ENCODE assay signal across 14 mouse cellular contexts in the genomic region with DNA sequence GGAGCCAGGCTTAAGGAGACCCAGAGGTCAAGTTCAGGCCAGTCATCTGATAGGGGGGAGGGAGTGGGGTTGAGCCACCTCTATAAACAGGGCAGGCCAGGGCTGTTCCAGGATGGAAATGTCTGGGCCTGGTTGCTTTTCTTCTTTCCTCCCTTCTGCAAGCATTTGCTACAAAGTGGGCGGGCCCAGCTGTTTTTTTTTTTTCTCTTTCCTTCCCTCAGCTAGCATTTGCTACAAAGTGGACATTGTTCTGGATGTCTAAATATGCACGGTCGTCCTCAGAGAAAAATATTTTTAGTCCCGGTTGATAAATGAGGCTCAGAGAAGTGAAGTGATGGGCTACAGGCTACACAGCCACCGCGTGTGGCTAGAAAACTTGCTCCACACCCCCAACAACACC. TPM values are rescaled to one million over a fixed set of nuclear protein-coding genes. Genes with fewer than 3 reads are reported as not detected.
DNase-seq lines count a peak whose midpoint lies in the region; ATAC-seq and TF ChIP-seq lines count a peak whose summit lies in the region.
"Had no signal": no experiment of that assay in that cellular context is flagged by ENCODE, and none has a peak within 500 bp of the region (broad histone marks: within the 10 kb centered on the region; RNA-seq: fewer than 3 reads in every experiment).

No protein-coding gene starts in this region.

- peak overlapping the region; percentile 33 for H3K9ac ChIP-seq in heart, embryonic 13.5 days
- H3K9ac ChIP-seq in MEL (ENCODE audit: control insufficient read depth, low read depth, low read length, poor library complexity, severe bottlenecking), result no peak overlapping the region
- H3K9ac ChIP-seq in forebrain, postnatal 0 days, result no peak overlapping the region

- DNase-seq in heart, adult 9 months (ENCODE audit: low spot score in 2 of 2), result no peak
- DNase-seq in layer of hippocampus, adult 2 months (ENCODE audit: low spot score in 2 of 2), result no peak
- DNase-seq in layer of hippocampus, adult 9-10 months (ENCODE audit: low spot score), result no peak
- DNase-seq in MEL (ENCODE audit: low read depth, low spot score), result no peak
- DNase-seq in limb, embryonic 10.5 days (ENCODE audit: low spot score), result no peak
- DNase-seq in forebrain, postnatal 0 days, result no peak
- no peak for DNase-seq in adrenal gland, postnatal 14 days
- DNase-seq: cerebellum, adult 8-10 months; kidney, postnatal 4 days had no signal

- TF ChIP-seq EP300 in MEL (IDR thresholded peaks at IDR 0.05; ENCODE audit: low read depth in 1 of 2, low read length in 2 of 2), result no peak

- H3K4me2 ChIP-seq in heart, embryonic 13.5 days, result no peak overlapping the region
- no peak overlapping the region for H3K4me2 ChIP-seq in forebrain, postnatal 0 days (ENCODE audit: low read depth)
- H3K4me2 ChIP-seq: liver, embryonic 11.5 days had no signal

- peaks cover 46% of the 10 kb centered on the region for H3K4me1 ChIP-seq in heart, embryonic 13.5 days
- H3K4me1 ChIP-seq in MEL (ENCODE audit: control insufficient read depth in 1 of 2, insufficient read depth in 2 of 2, low read length in 2 of 2), result peaks cover 0 to 13% of the 10 kb centered on the region in 2 experiments; a peak in 3 of 4 replicates
- H3K4me1 ChIP-seq in limb, embryonic 10.5 days, result peaks cover 32% of the 10 kb centered on the region
- H3K4me1 ChIP-seq in forebrain, postnatal 0 days (ENCODE audit: insufficient read depth), result no peaks in the 10 kb centered on the region

- H3K4me3 ChIP-seq in heart, embryonic 13.5 days, result no peak overlapping the region
- no peak overlapping the region for H3K4me3 ChIP-seq in layer of hippocampus, adult 2 months
- no peak overlapping the region for H3K4me3 ChIP-seq in MEL (ENCODE audit: control insufficient read depth in 1 of 2, insufficient read depth in 1 of 2, low read depth in 2 of 2, low read length in 2 of 2)
- H3K4me3 ChIP-seq in limb, embryonic 10.5 days, result no peak overlapping the region
- H3K4me3 ChIP-seq in forebrain, postnatal 0 days (ENCODE audit: low read depth, low read length), result no peak overlapping the region

- no peak for ATAC-seq in heart, embryonic 13.5 days (ENCODE audit: extremely low read depth, insufficient number of reproducible peaks, low FRiP score, low TSS enrichment)
- no peak for ATAC-seq in forebrain, postnatal 0 days
- ATAC-seq: hindbrain, postnatal 0 days; lung, postnatal 0 days; Patski had no signal

- H3K79me2 ChIP-seq in MEL (ENCODE audit: control insufficient read depth, insufficient read depth, low read length, poor library complexity), result no peaks in the 10 kb centered on the region

- no peaks in the 10 kb centered on the region for H3K27me3 ChIP-seq in heart, embryonic 13.5 days (replicated peaks)
- peaks cover 0 to 1% of the 10 kb centered on the region in 2 experiments; a peak in 2 of 4 replicates for H3K27me3 ChIP-seq in MEL (ENCODE audit: control insufficient read depth in 1 of 2, insufficient read depth in 2 of 2, low read length in 2 of 2)
- H3K27me3 ChIP-seq in limb, embryonic 10.5 days (ENCODE audit: low read depth, poor library complexity, severe bottlenecking), result no peaks in the 10 kb centered on the region
- no peaks in the 10 kb centered on the region for H3K27me3 ChIP-seq in forebrain, postnatal 0 days (ENCODE audit: insufficient read depth, low read length)
- H3K27me3 ChIP-seq: Patski had no signal

- no peaks in the 10 kb centered on the region for H3K9me3 ChIP-seq in heart, embryonic 13.5 days
- no peaks in the 10 kb centered on the region for H3K9me3 ChIP-seq in MEL (replicated peaks; ENCODE audit: insufficient read depth, low read length)
- H3K9me3 ChIP-seq in limb, embryonic 10.5 days (replicated peaks), result no peaks in the 10 kb centered on the region
- H3K9me3 ChIP-seq in forebrain, postnatal 0 days (ENCODE audit: low read length), result no peaks in the 10 kb centered on the region

- H3K36me3 ChIP-seq in heart, embryonic 13.5 days, result peaks cover 59% of the 10 kb centered on the region
- H3K36me3 ChIP-seq in MEL (ENCODE audit: control insufficient read depth in 1 of 2, insufficient read depth in 2 of 2, low read length in 2 of 2), result peaks cover 0 to 4% of the 10 kb centered on the region in 2 experiments; a peak in 2 of 4 replicates
- H3K36me3 ChIP-seq in limb, embryonic 10.5 days, result no peaks in the 10 kb centered on the region
- peaks cover 9% of the 10 kb centered on the region for H3K36me3 ChIP-seq in forebrain, postnatal 0 days (ENCODE audit: insufficient read depth)

- WGBS in heart, embryonic 13.5 days, result 23% methylated on average over 6 of the region's 6 CpGs
- WGBS in limb, embryonic 10.5 days, result 83% methylated on average over 6 of the region's 6 CpGs
- WGBS in forebrain, postnatal 0 days, result 44% methylated on average over 6 of the region's 6 CpGs

- H3K27ac ChIP-seq in heart, embryonic 13.5 days (replicated peaks), result peak overlapping the region; percentile 21; the same call in 1 of the 2 replicates
- peak overlapping the region; percentile 46 for H3K27ac ChIP-seq in layer of hippocampus, adult 2 months
- no peak overlapping the region for H3K27ac ChIP-seq in MEL (ENCODE audit: control insufficient read depth, low read depth, low read length)
- H3K27ac ChIP-seq in limb, embryonic 10.5 days, result 0 out of 2 replicates have a peak overlapping the region, but pooled peaks have one; percentile 54
- no peak overlapping the region for H3K27ac ChIP-seq in forebrain, postnatal 0 days (ENCODE audit: low read depth, low read length)
- H3K27ac ChIP-seq: hindbrain, postnatal 0 days had no signal

- no peak for TF ChIP-seq RAD21 in MEL (IDR thresholded peaks at IDR 0.05; ENCODE audit: low read depth, low read length)

- no peak for TF ChIP-seq CTCF in layer of hippocampus, adult 2 months (conservative IDR thresholded peaks at IDR 0.05)
- no peak for TF ChIP-seq CTCF in MEL (IDR thresholded peaks at IDR 0.05 in 2 of 3, conservative IDR thresholded peaks at IDR 0.05 in 1 of 3; ENCODE audit: control insufficient read depth in 1 of 3, insufficient read depth in 1 of 3, low read depth in 2 of 3, low read length in 3 of 3, poor library complexity in 1 of 3, severe bottlenecking in 1 of 3)
- no peak for TF ChIP-seq CTCF in forebrain, postnatal 0 days (IDR thresholded peaks at IDR 0.05; ENCODE audit: low read depth)

- no peak for TF ChIP-seq POLR2A in MEL (IDR thresholded peaks at IDR 0.05; ENCODE audit: control insufficient read depth in 1 of 2, insufficient read depth in 1 of 2, low read depth in 1 of 2, low read length in 2 of 2, poor library complexity in 1 of 2)

TF ChIP-seq in MEL, 35 proteins besides CTCF, POLR2A, EP300 and RAD21:
- TF ChIP-seq ZNF384 (IDR thresholded peaks at IDR 0.05; ENCODE audit: low read depth, low read length) (peak; percentile 71), MYB (IDR thresholded peaks at IDR 0.05; ENCODE audit: low read depth, low read length) (no peak)

RNA-seq across cellular contexts. Expression of gene Rapgef3, which starts 13.3 kb away (rescaled TPM):
- 22.1 and 25.4 TPM in 2 replicates for polyA plus RNA-seq in heart, embryonic 13.5 days (2015; fragmentation: Nextera tagmentation; extraction: Ambion mirVana)
- total RNA-seq in layer of hippocampus, adult 2 months (2021), result 10 to 100 TPM; 45.5 to 46.8 TPM
- total RNA-seq in MEL (2012; rRNA removed), result 4.0 and 7.4 TPM in 2 replicates
- polyA plus RNA-seq in MEL (2012; ENCODE audit: insufficient read depth in 1 of 2, insufficient read length in 2 of 2, low read depth in 1 of 2, low replicate concordance in 2 of 2, missing spikeins in 1 of 2), result 1 to 10 TPM in 1 of 2 experiments, not detected in 1; 6.6 TPM
- polyA plus RNA-seq in limb, embryonic 10.5 days (2016; fragmentation: Nextera tagmentation; extraction: Ambion mirVana), result 6.4 and 6.7 TPM in 2 replicates
- total RNA-seq in forebrain, postnatal 0 days (2014; rRNA removed), result 16.6 and 22.0 TPM in 2 replicates
- 6.5 and 8.7 TPM in 2 replicates for polyA plus RNA-seq in forebrain, postnatal 0 days (2015; fragmentation: Nextera tagmentation; extraction: Ambion mirVana)
- 22.2 and 24.9 TPM in 2 replicates for total RNA-seq in adrenal gland, postnatal 14 days (2021)

RNA-seq across cellular contexts. Expression of gene Endou, which starts 23.3 kb away (rescaled TPM):
- 0.23 and 0.45 TPM in 2 replicates for polyA plus RNA-seq in heart, embryonic 13.5 days (2015; fragmentation: Nextera tagmentation; extraction: Ambion mirVana)
- total RNA-seq in layer of hippocampus, adult 2 months (2021), result under 1 TPM; 0.59 to 0.96 TPM
- total RNA-seq in MEL (2012; rRNA removed), result 0.07 and 0.08 TPM in 2 replicates
- under 1 TPM in 1 of 2 experiments, not detected in 1; 0.10 TPM for polyA plus RNA-seq in MEL (2012; ENCODE audit: insufficient read depth in 1 of 2, insufficient read length in 2 of 2, low read depth in 1 of 2, low replicate concordance in 2 of 2, missing spikeins in 1 of 2)
- polyA plus RNA-seq in limb, embryonic 10.5 days (2016; fragmentation: Nextera tagmentation; extraction: Ambion mirVana), result 0.16 and 0.26 TPM in 2 replicates
- total RNA-seq in forebrain, postnatal 0 days (2014; rRNA removed), result 0.14 and 0.15 TPM in 2 replicates
- polyA plus RNA-seq in forebrain, postnatal 0 days (2015; fragmentation: Nextera tagmentation; extraction: Ambion mirVana), result 0.18 and 0.34 TPM in 2 replicates
- total RNA-seq in adrenal gland, postnatal 14 days (2021), result 0.90 and 1.1 TPM in 2 replicates
- polyA plus RNA-seq: liver, embryonic 11.5 days had no signal

RNA-seq across cellular contexts. Expression of gene Slc48a1, which starts 23.8 kb away (rescaled TPM):
- 70.2 and 70.8 TPM in 2 replicates for polyA plus RNA-seq in heart, embryonic 13.5 days (2015; fragmentation: Nextera tagmentation; extraction: Ambion mirVana)
- total RNA-seq in layer of hippocampus, adult 2 months (2021), result 100 to 1,000 TPM; 133 to 135 TPM
- total RNA-seq in MEL (2012; rRNA removed), result 116 and 136 TPM in 2 replicates
- polyA plus RNA-seq in MEL (2012; ENCODE audit: insufficient read depth in 1 of 2, insufficient read length in 2 of 2, low read depth in 1 of 2, low replicate concordance in 2 of 2, missing spikeins in 1 of 2), result 100 to 1,000 TPM in 1 of 2 experiments, not detected in 1; 299 TPM
- polyA plus RNA-seq in limb, embryonic 10.5 days (2016; fragmentation: Nextera tagmentation; extraction: Ambion mirVana), result 17.0 and 23.5 TPM in 2 replicates
- total RNA-seq in forebrain, postnatal 0 days (2014; rRNA removed), result 40.2 and 56.4 TPM in 2 replicates
- 123 and 135 TPM in 2 replicates for polyA plus RNA-seq in forebrain, postnatal 0 days (2015; fragmentation: Nextera tagmentation; extraction: Ambion mirVana)
- total RNA-seq in adrenal gland, postnatal 14 days (2021), result 68.8 and 76.9 TPM in 2 replicates

RNA-seq across cellular contexts. Expression of gene Rpap3, which starts 48.9 kb away (rescaled TPM):
- polyA plus RNA-seq in heart, embryonic 13.5 days (2015; fragmentation: Nextera tagmentation; extraction: Ambion mirVana), result 17.9 and 18.5 TPM in 2 replicates
- 10 to 100 TPM; 25.6 to 25.9 TPM for total RNA-seq in layer of hippocampus, adult 2 months (2021)
- total RNA-seq in MEL (2012; rRNA removed), result 84.4 and 85.7 TPM in 2 replicates
- 10 to 100 TPM; 85.7 to 98.4 TPM for polyA plus RNA-seq in MEL (2012; ENCODE audit: insufficient read depth in 1 of 2, insufficient read length in 2 of 2, low read depth in 1 of 2, low replicate concordance in 2 of 2, missing spikeins in 1 of 2)
- polyA plus RNA-seq in limb, embryonic 10.5 days (2016; fragmentation: Nextera tagmentation; extraction: Ambion mirVana), result 36.2 and 36.3 TPM in 2 replicates
- 39.6 and 45.5 TPM in 2 replicates for total RNA-seq in forebrain, postnatal 0 days (2014; rRNA removed)
- polyA plus RNA-seq in forebrain, postnatal 0 days (2015; fragmentation: Nextera tagmentation; extraction: Ambion mirVana), result 45.6 and 47.7 TPM in 2 replicates
- 14.6 and 19.3 TPM in 2 replicates for total RNA-seq in adrenal gland, postnatal 14 days (2021)

Comparison
In these comparisons a context has a peak if more than half of its experiments do, and no peak if none do; other contexts are left out.
1. H3K27ac ChIP-seq: peak in heart, embryonic 13.5 days (single experiment), layer of hippocampus, adult 2 months (single experiment) and limb, embryonic 10.5 days (single experiment); none in MEL (single experiment) and forebrain, postnatal 0 days (single experiment).